Comparison of ENCODE assay signal across 9 mouse cellular contexts in genomic region chrX:57674955-57675354, GRCm38 (mm10).
A peak's percentile ranks its signal among the peaks of the same experiment; 100 is the strongest.
DNase-seq lines count a peak whose midpoint lies in the region; ATAC-seq and TF ChIP-seq lines count a peak whose summit lies in the region.
"Had no signal": no experiment of that assay in that cellular context is flagged by ENCODE, and none has a peak within 500 bp of the region (broad histone marks: within the 10 kb centered on the region; RNA-seq: fewer than 3 reads in every experiment).

No protein-coding gene starts in this region.

- H3K9ac ChIP-seq in hindbrain, embryonic 13.5 days = no peak overlapping the region
- H3K9ac ChIP-seq in limb, embryonic 11.5 days (ENCODE audit: low read length) = no peak overlapping the region
- H3K9ac ChIP-seq: liver, embryonic 13.5 days had no signal

- peak; percentile 39 for DNase-seq in hindbrain, embryonic 10.5 days (ENCODE audit: low spot score)
- DNase-seq in 416B (ENCODE audit: low read depth) (peak; percentile 25), Patski (ENCODE audit: low read depth, low spot score) (no peak), MN1 (ENCODE audit: low spot score) (no peak)
- DNase-seq in embryonic facial prominence, embryonic 10.5 days (ENCODE audit: low spot score) = peak; percentile 56
- peak; percentile 57 for DNase-seq in limb, embryonic 11.5 days (ENCODE audit: low spot score)
- DNase-seq in layer of hippocampus, postnatal 36 days = no peak
- DNase-seq: liver, embryonic 13.5 days had no signal

- peak; percentile 69 for TF ChIP-seq CTCF in Patski (IDR thresholded peaks at IDR 0.05)

- no peaks in the 10 kb centered on the region for H3K27me3 ChIP-seq in hindbrain, embryonic 10.5 days (ENCODE audit: insufficient read depth, poor library complexity, severe bottlenecking)
- H3K27me3 ChIP-seq in hindbrain, embryonic 13.5 days = no peaks in the 10 kb centered on the region
- H3K27me3 ChIP-seq in Patski = peaks cover 35% of the 10 kb centered on the region
- H3K27me3 ChIP-seq in embryonic facial prominence, embryonic 10.5 days (replicated peaks; ENCODE audit: low read depth, poor library complexity, severe bottlenecking) = no peaks in the 10 kb centered on the region
- H3K27me3 ChIP-seq in limb, embryonic 11.5 days (ENCODE audit: control insufficient read depth, insufficient read depth, low read length) = no peaks in the 10 kb centered on the region
- H3K27me3 ChIP-seq: liver, embryonic 13.5 days had no signal

- POLR2A ChIA-PET in Patski (lab: Charles Lee) = interaction anchor here (0.7 kb wide), 1 partner anchor 19 kb away, joined by 3 read pairs; no protein-coding TSS in a partner anchor

- ATAC-seq in hindbrain, embryonic 13.5 days (ENCODE audit: low FRiP score) = no peak
- no peak for ATAC-seq in Patski
- ATAC-seq in limb, embryonic 11.5 days (ENCODE audit: insufficient number of reproducible peaks, low FRiP score, low TSS enrichment, low read depth) = no peak

- CTCF ChIA-PET in Patski (lab: Charles Lee) = interaction anchor here (1.0 kb wide), 1 partner anchor 8 kb away, joined by 3 read pairs; no protein-coding TSS in a partner anchor

- in situ Hi-C loops in Patski (cut with MboI; ENCODE audit: low pct_unique_long_range_greater_than_20kb) = loop anchor here (5.0 kb wide), 1 partner anchor 243 kb away; no protein-coding TSS in a partner anchor

- no peak overlapping the region for H3K27ac ChIP-seq in hindbrain, embryonic 10.5 days
- no peak overlapping the region for H3K27ac ChIP-seq in hindbrain, embryonic 13.5 days
- no peak overlapping the region for H3K27ac ChIP-seq in embryonic facial prominence, embryonic 10.5 days (replicated peaks)
- H3K27ac ChIP-seq in limb, embryonic 11.5 days (replicated peaks; ENCODE audit: low read depth, low read length) = no peak overlapping the region
- H3K27ac ChIP-seq: liver, embryonic 13.5 days had no signal

- H3K36me3 ChIP-seq in hindbrain, embryonic 10.5 days = no peaks in the 10 kb centered on the region
- H3K36me3 ChIP-seq in hindbrain, embryonic 13.5 days = no peaks in the 10 kb centered on the region
- no peaks in the 10 kb centered on the region for H3K36me3 ChIP-seq in embryonic facial prominence, embryonic 10.5 days (replicated peaks)
- H3K36me3 ChIP-seq in limb, embryonic 11.5 days (ENCODE audit: control insufficient read depth, insufficient read depth, low read length) = no peaks in the 10 kb centered on the region
- H3K36me3 ChIP-seq: liver, embryonic 13.5 days had no signal

- H3K4me3 ChIP-seq in hindbrain, embryonic 10.5 days = no peak overlapping the region
- no peak overlapping the region for H3K4me3 ChIP-seq in hindbrain, embryonic 13.5 days
- H3K4me3 ChIP-seq in embryonic facial prominence, embryonic 10.5 days = no peak overlapping the region
- no peak overlapping the region for H3K4me3 ChIP-seq in limb, embryonic 11.5 days (ENCODE audit: low read depth, low read length)
- H3K4me3 ChIP-seq: liver, embryonic 13.5 days had no signal

- WGBS in hindbrain, embryonic 10.5 days = 22% methylated on average over 6 of the region's 6 CpGs
- WGBS in hindbrain, embryonic 13.5 days = 20% methylated on average over 6 of the region's 6 CpGs
- 20% methylated on average over 6 of the region's 6 CpGs for WGBS in embryonic facial prominence, embryonic 10.5 days
- WGBS in limb, embryonic 11.5 days = 20% methylated on average over 6 of the region's 6 CpGs

- no peaks in the 10 kb centered on the region for H3K4me1 ChIP-seq in hindbrain, embryonic 10.5 days (replicated peaks)
- no peaks in the 10 kb centered on the region for H3K4me1 ChIP-seq in hindbrain, embryonic 13.5 days (replicated peaks)
- H3K4me1 ChIP-seq in embryonic facial prominence, embryonic 10.5 days = no peaks in the 10 kb centered on the region
- no peaks in the 10 kb centered on the region for H3K4me1 ChIP-seq in limb, embryonic 11.5 days (ENCODE audit: control insufficient read depth, insufficient read depth, low read length)
- H3K4me1 ChIP-seq: liver, embryonic 13.5 days had no signal

- H3K4me2 ChIP-seq in hindbrain, embryonic 13.5 days = no peak overlapping the region
- no peak overlapping the region for H3K4me2 ChIP-seq in limb, embryonic 11.5 days (ENCODE audit: low read depth, severe bottlenecking)
- H3K4me2 ChIP-seq: liver, embryonic 13.5 days had no signal

- no peaks in the 10 kb centered on the region for H3K9me3 ChIP-seq in hindbrain, embryonic 10.5 days
- no peaks in the 10 kb centered on the region for H3K9me3 ChIP-seq in hindbrain, embryonic 13.5 days
- no peaks in the 10 kb centered on the region for H3K9me3 ChIP-seq in embryonic facial prominence, embryonic 10.5 days
- H3K9me3 ChIP-seq in limb, embryonic 11.5 days (ENCODE audit: control insufficient read depth, low read length) = no peaks in the 10 kb centered on the region
- H3K9me3 ChIP-seq: liver, embryonic 13.5 days had no signal

Comparison
In these comparisons a context has a peak if more than half of its experiments do, and no peak if none do; other contexts are left out.
1. DNase-seq: peak in hindbrain, embryonic 10.5 days (single experiment), 416B (single experiment), embryonic facial prominence, embryonic 10.5 days (single experiment) and limb, embryonic 11.5 days (single experiment); none in Patski (single experiment), MN1 (single experiment) and layer of hippocampus, postnatal 36 days (0 of 2).